In genomic region chr1:153065473-153066386, GRCm38 (mm10) we compare ENCODE assay signal across 10 mouse cellular contexts.
A peak's percentile ranks its signal among the peaks of the same experiment; 100 is the strongest.
DNase-seq lines count a peak whose midpoint lies in the region; ATAC-seq and TF ChIP-seq lines count a peak whose summit lies in the region.
"Had no signal": no experiment of that assay in that cellular context is flagged by ENCODE, and none has a peak within 500 bp of the region (broad histone marks: within the 10 kb centered on the region; RNA-seq: fewer than 3 reads in every experiment).

No protein-coding gene starts in this region.

- peaks cover 20% of the 10 kb centered on the region for H3K4me1 ChIP-seq in hindbrain, embryonic 15.5 days (replicated peaks)
- peaks cover 16% of the 10 kb centered on the region for H3K4me1 ChIP-seq in hindbrain, embryonic 10.5 days (replicated peaks)
- H3K4me1 ChIP-seq in kidney, embryonic 15.5 days = peaks cover 13% of the 10 kb centered on the region
- H3K4me1 ChIP-seq in lung, postnatal 0 days (ENCODE audit: insufficient read depth, low read depth, low read length) = no peaks in the 10 kb centered on the region
- H3K4me1 ChIP-seq: megakaryocyte, embryonic 14.5 days had no signal

- intact Hi-C loops in gastrocnemius, postnatal 14 days (cut with DNase I; ENCODE audit: low total_unique reads) = no loop called here

- no peak overlapping the region for H3K4me2 ChIP-seq in hindbrain, embryonic 15.5 days
- H3K4me2 ChIP-seq in kidney, embryonic 15.5 days = no peak overlapping the region
- no peak overlapping the region for H3K4me2 ChIP-seq in lung, postnatal 0 days (replicated peaks; ENCODE audit: low read depth, low read length)

- H3K27ac ChIP-seq in hindbrain, embryonic 15.5 days (replicated peaks) = 0 out of 2 replicates have a peak overlapping the region, but pooled peaks have one; percentile 22
- H3K27ac ChIP-seq in hindbrain, embryonic 10.5 days = no peak overlapping the region
- peak overlapping the region; percentile 78 for H3K27ac ChIP-seq in kidney, embryonic 15.5 days
- peak overlapping the region; percentile 89 for H3K27ac ChIP-seq in lung, postnatal 0 days (ENCODE audit: low read length)

- H3K4me3 ChIP-seq in hindbrain, embryonic 15.5 days = no peak overlapping the region
- H3K4me3 ChIP-seq in hindbrain, embryonic 10.5 days = no peak overlapping the region
- H3K4me3 ChIP-seq in kidney, embryonic 15.5 days (replicated peaks) = no peak overlapping the region
- H3K4me3 ChIP-seq in lung, postnatal 0 days (ENCODE audit: low read depth, low read length) = no peak overlapping the region
- H3K4me3 ChIP-seq: erythroblast, embryonic 14.5 days; megakaryocyte, embryonic 14.5 days had no signal

- DNase-seq in hindbrain, embryonic 10.5 days (ENCODE audit: low spot score) = no peak
- DNase-seq in adrenal gland, postnatal 25 days = peak; percentile 27
- peak; percentile 57 for DNase-seq in gastrocnemius, postnatal 14 days
- peak; percentile 95 for DNase-seq in lung, postnatal 0 days (ENCODE audit: low spot score)
- no peak for DNase-seq in embryo, embryonic 9.5 days (ENCODE audit: extremely low spot score)
- no peak for DNase-seq in retina, postnatal 1 day

- no peak for TF ChIP-seq CTCF in lung, postnatal 0 days (IDR thresholded peaks at IDR 0.05)

- no peaks in the 10 kb centered on the region for H3K27me3 ChIP-seq in hindbrain, embryonic 15.5 days
- H3K27me3 ChIP-seq in hindbrain, embryonic 10.5 days (ENCODE audit: insufficient read depth, poor library complexity, severe bottlenecking) = 0 out of 2 replicates have a peak, but pooled peaks cover 8% of the 10 kb centered on the region
- 0 out of 2 replicates have a peak, but pooled peaks cover 2% of the 10 kb centered on the region for H3K27me3 ChIP-seq in kidney, embryonic 15.5 days
- no peaks in the 10 kb centered on the region for H3K27me3 ChIP-seq in lung, postnatal 0 days (replicated peaks; ENCODE audit: insufficient read depth, low read length)

- peak; percentile 71 for TF ChIP-seq EP300 in lung, postnatal 0 days (IDR thresholded peaks at IDR 0.05)

- no peak overlapping the region for H3K9ac ChIP-seq in hindbrain, embryonic 15.5 days
- no peak overlapping the region for H3K9ac ChIP-seq in kidney, embryonic 15.5 days
- no peak overlapping the region for H3K9ac ChIP-seq in lung, postnatal 0 days (replicated peaks; ENCODE audit: low read depth)

- no peaks in the 10 kb centered on the region for H3K9me3 ChIP-seq in hindbrain, embryonic 15.5 days
- no peaks in the 10 kb centered on the region for H3K9me3 ChIP-seq in hindbrain, embryonic 10.5 days
- no peaks in the 10 kb centered on the region for H3K9me3 ChIP-seq in kidney, embryonic 15.5 days (replicated peaks)
- no peaks in the 10 kb centered on the region for H3K9me3 ChIP-seq in lung, postnatal 0 days (ENCODE audit: low read length)

- 0 out of 2 replicates have a peak, but pooled peaks have one; percentile 41 for ATAC-seq in hindbrain, embryonic 15.5 days (ENCODE audit: low FRiP score, low read depth)
- ATAC-seq in kidney, embryonic 15.5 days (replicated peaks; ENCODE audit: low FRiP score) = peak; percentile 72; the same call in 1 of the 2 replicates
- ATAC-seq in lung, postnatal 0 days = peak; percentile 80

- no peaks in the 10 kb centered on the region for H3K36me3 ChIP-seq in hindbrain, embryonic 15.5 days
- no peaks in the 10 kb centered on the region for H3K36me3 ChIP-seq in hindbrain, embryonic 10.5 days
- no peaks in the 10 kb centered on the region for H3K36me3 ChIP-seq in kidney, embryonic 15.5 days
- H3K36me3 ChIP-seq in lung, postnatal 0 days (ENCODE audit: insufficient read depth, low read length) = no peaks in the 10 kb centered on the region

- WGBS in hindbrain, embryonic 15.5 days = 69% methylated on average over 12 of the region's 12 CpGs
- WGBS in hindbrain, embryonic 10.5 days = 93% methylated on average over 12 of the region's 12 CpGs
- WGBS in kidney, embryonic 15.5 days = 68% methylated on average over 12 of the region's 12 CpGs
- WGBS in lung, postnatal 0 days = 70% methylated on average over 12 of the region's 12 CpGs

Comparison
In these comparisons a context has a peak if more than half of its experiments do, and no peak if none do; other contexts are left out.
1. DNase-seq: peak in adrenal gland, postnatal 25 days (single experiment), gastrocnemius, postnatal 14 days (single experiment) and lung, postnatal 0 days (single experiment); none in hindbrain, embryonic 10.5 days (single experiment), embryo, embryonic 9.5 days (single experiment) and retina, postnatal 1 day (single experiment).
2. Peak in every context shown above with its lines, with median percentiles within 50 percentile points of each other: ATAC-seq.